Mouse (Mus musculus) left cerebral cortex, adult 6 months (tissue): ENCODE results near the gene Gm17455. TPM values are rescaled to one million over a fixed set of nuclear protein-coding genes. Genes with fewer than 3 reads are reported as not detected.

Experiments used
- long read RNA-seq, 2 experiments: library from polyadenylated mRNA; unstranded; transcript quantifications; one replicate each; pipeline ENCODE4 v2.0.0; 2019 to 2020
- polyA plus RNA-seq: library from polyadenylated mRNA; unstranded; fragments of <200 nt; fragmentation: Nextera tagmentation; gene quantifications from 2 replicates; pipeline ENCODE4 v1.2.3, GENCODE M21; 2021

Gm17455 gene
- polyA plus RNA-seq, result 2.5 and 3.0 TPM in 2 replicates
- long read RNA-seq, experiment 1, result 0 reads
- long read RNA-seq, experiment 2, partial matches to known transcripts, result 0 of 1 reads
- long read RNA-seq, experiment 2, other reads (novel, unspliced or antisense), result 0 of 1 reads

DNA sequence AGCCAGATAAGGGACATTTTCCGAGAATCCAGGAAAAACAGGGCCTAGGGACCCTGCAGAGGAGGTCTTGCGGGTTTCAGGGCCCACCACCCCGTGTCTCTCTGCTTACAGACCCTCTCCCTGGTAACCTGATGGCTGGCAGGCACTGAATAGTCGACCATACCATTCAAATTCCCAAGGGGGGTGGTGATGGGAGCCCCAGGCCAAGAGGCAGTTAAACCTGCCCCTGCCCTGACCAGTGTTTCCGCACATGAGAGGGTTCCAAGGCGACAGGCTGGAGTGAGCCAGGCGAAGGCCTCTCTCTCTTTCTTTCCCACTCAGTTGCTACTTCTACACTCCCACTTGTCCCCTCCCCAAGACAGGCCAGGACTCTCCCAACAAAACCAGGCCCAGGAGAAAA lies at the start of gene Gm17455:
Gm17455 (plus strand) TSS at position 278 of the 400 bp plus-strand sequence.

Other genes starting within 250 kb of the Gm17455 start
- 0.20 and 0.26 TPM in 2 replicates for gene Chst3, start 180.5 kb upstream of the Gm17455 start, polyA plus RNA-seq
- gene Psap, start 122.1 kb upstream of the Gm17455 start, polyA plus RNA-seq, result 449 and 759 TPM in 2 replicates
- gene Vsir, start 52.9 kb upstream of the Gm17455 start, polyA plus RNA-seq, result 8.4 and 9.9 TPM in 2 replicates